Mouse (Mus musculus): Measurements from ENCODE around the gene Ube2e1.
A peak's percentile ranks its signal among the peaks of the same experiment; 100 is the strongest.

Gene Ube2e1

GRCm38 (mm10) chr14:18331693-18332131 lies at the start of gene Ube2e1:
TSS of gene Ube2e1 (minus strand) at chr14:18331859.
- DNase-seq: peak; percentile 82 to 86

GRCm38 (mm10) chr14:18379841-18380240 lies 48.2 kb upstream of the Ube2e1 start:
- no peak for DNase-seq

- peak; percentile 55 to 58 for DNase-seq
These were observed 46.4 kb upstream of the Ube2e1 start for GRCm38 (mm10) chr14:18377944-18378575.

GRCm38 (mm10) chr14:18376206-18376605 lies 44.5 kb upstream of the Ube2e1 start:
- no peak for DNase-seq

- DNase-seq: no peak
These were observed 42.2 kb upstream of the Ube2e1 start for GRCm38 (mm10) chr14:18373758-18374405.

- no peak for DNase-seq
These were observed 41.3 kb upstream of the Ube2e1 start for GRCm38 (mm10) chr14:18372761-18373610.

- DNase-seq: no peak
These were observed 37.4 kb upstream of the Ube2e1 start for GRCm38 (mm10) chr14:18369031-18369430.

- no peak for DNase-seq
These were observed 35.4 kb upstream of the Ube2e1 start for GRCm38 (mm10) chr14:18367025-18367424.

GRCm38 (mm10) chr14:18364321-18364720 lies 32.7 kb upstream of the Ube2e1 start:
- no peak for DNase-seq

- peak; percentile 81 to 88 for DNase-seq
These were observed 24.8 kb upstream of the Ube2e1 start for GRCm38 (mm10) chr14:18356442-18356841.

GRCm38 (mm10) chr14:18355514-18356190 lies 24.0 kb upstream of the Ube2e1 start:
- no peak for DNase-seq

GRCm38 (mm10) chr14:18353525-18353924 lies 21.9 kb upstream of the Ube2e1 start:
- no peak for DNase-seq

GRCm38 (mm10) chr14:18352934-18353333 lies 21.3 kb upstream of the Ube2e1 start:
- DNase-seq: peak in 1 of 2 experiments; percentile 58

- DNase-seq: no peak
These were observed 19.0 kb upstream of the Ube2e1 start for GRCm38 (mm10) chr14:18350680-18351079.

GRCm38 (mm10) chr14:18349871-18350270 lies 18.2 kb upstream of the Ube2e1 start:
- no peak for DNase-seq

GRCm38 (mm10) chr14:18343589-18343988 lies 11.9 kb upstream of the Ube2e1 start:
- DNase-seq: no peak

- no peak for DNase-seq
These were observed 11.1 kb upstream of the Ube2e1 start for GRCm38 (mm10) chr14:18342749-18343148.

- peak; percentile 92 to 93 for DNase-seq
These were observed 9.4 kb upstream of the Ube2e1 start for GRCm38 (mm10) chr14:18341088-18341487.

- peak; percentile 69 to 78 for DNase-seq
These were observed 4.4 kb upstream of the Ube2e1 start for GRCm38 (mm10) chr14:18336106-18336505.

- DNase-seq: peak; percentile 65 to 67
These were observed 618 bp downstream of the Ube2e1 start for GRCm38 (mm10) chr14:18330789-18331692.

- DNase-seq: peak; percentile 67 to 71
These were observed 4.5 kb downstream of the Ube2e1 start for GRCm38 (mm10) chr14:18326968-18327672.
